Mouse (Mus musculus) right cerebral cortex, postnatal 14 days (tissue): Measurements from ENCODE around the gene Hist1h2bb.
A peak's percentile ranks its signal among the peaks of the same experiment; 100 is the strongest.

Source experiments
- DNase-seq: peaks from one replicate; pipeline ENCODE4 v3.0.0; 2022

Hist1h2bb gene

DNA sequence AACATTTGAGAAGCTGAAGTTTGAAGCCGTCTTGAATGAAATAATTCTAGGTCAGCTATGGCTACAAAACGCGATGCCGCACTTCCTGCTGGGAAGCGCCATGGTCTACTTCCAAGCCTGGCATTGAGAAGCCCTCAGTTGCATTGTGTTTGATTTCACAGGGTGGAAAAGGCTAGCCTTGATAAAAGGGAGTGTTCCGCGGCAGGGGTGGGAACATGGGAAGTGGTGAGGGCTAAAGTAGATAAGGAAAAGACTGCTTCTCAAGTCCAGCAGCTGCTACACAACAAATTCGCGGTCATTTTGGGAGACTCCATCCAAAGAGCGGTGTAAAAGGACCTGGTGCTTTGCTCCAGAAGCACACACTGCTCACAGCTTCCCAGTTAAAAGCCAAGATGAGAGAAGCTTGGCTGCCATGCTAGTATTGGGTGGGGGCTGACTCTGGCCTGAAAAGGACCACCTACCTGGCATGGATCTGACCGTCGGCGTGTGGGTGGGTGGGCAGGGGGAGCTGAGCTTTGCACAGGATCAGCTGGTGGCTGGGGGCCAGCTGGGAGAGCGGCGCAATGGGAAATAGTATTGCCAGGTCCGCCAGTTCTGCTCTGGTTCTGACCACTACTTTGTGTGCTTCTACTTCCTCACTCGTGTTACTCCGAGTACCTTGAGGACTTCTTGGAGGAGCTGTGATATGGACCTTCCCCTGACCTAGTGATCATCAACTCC lies 17.9 kb upstream of the Hist1h2bb start:
- DNase-seq = no peak

DNA sequence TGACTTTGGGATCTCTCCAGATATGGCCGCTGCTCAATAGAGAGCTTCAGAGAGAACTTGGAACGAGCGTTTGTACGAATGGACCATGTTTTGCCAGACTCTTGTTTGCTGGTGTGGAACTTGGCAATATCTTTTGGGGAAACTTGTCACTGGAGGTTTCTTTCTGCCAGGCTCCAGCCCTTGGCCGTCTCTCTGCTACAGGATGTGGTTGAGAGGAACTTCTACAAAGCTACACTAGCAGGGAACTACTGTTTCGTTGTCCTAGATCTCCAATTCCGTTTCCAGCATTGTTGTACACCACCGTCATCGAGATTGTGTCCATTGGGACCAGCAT lies 17.4 kb upstream of the Hist1h2bb start:
- DNase-seq = no peak

DNA sequence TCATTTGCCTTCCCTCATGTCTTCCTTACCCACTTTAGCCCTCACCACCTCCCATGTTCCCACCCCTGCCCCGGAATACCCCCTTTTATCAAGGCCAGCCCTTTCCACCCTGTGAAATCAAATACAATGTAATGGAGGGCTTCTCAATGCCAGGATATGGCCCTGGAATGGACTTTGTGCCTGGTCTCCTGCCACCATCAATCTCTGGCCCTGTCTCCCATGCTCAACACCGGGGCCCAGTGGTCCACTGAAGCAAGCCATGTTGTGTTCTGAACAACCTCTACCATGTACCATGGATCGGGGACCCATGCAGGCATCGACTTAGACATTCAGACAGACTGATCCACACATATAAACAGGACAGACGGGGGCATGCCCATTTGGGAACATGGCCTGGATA lies 16.8 kb upstream of the Hist1h2bb start:
- no peak for DNase-seq

DNA sequence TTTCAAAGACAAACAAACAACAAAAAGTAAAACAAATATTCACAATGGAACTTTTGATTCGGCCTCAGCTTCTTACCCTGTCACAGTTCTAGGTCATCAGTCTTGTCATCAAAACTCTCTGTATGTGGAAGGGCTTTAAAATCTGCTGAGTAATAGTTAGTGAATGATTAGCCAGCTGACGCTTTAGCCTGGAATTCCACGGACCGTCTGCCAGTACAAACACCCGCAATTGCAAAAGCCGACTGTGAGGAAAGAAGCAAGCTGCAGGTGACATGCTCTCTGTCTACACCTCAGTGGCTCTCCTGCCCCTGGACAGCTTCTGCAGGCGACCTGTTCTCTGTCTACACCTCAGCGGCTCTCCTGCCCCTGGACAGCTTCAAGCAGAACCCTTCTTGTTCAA lies 16.1 kb upstream of the Hist1h2bb start:
- no peak for DNase-seq

DNA sequence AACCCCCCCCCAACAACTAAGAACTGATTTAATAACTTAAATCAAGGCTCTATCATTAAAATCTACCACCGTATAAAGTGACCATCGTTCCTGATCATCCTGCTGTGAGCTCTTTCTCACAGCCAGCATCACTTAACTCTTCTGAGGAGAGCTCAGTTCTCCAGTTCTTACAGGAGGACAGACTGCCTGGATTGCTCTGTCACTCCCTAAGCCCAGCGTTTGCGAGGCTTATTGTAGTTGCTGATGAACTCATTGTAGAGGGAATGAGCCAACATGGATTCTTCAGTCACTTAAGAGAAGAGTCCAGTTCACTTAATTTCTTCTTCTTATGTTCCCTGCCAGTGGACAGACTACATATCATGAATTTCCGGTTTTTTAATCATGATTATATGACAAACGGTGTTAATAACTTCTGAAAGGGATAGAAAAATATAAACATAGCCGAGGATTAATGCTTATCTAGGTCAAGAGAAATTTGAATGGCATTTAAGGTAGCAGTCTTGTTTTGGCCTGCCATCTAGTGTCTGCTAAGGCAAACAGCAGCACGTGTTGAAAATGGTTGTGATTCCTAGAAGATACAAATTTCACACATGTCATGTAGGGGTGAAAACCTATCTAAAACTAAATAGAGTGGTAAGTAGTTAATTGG lies 14.3 kb upstream of the Hist1h2bb start:
- DNase-seq = no peak

DNA sequence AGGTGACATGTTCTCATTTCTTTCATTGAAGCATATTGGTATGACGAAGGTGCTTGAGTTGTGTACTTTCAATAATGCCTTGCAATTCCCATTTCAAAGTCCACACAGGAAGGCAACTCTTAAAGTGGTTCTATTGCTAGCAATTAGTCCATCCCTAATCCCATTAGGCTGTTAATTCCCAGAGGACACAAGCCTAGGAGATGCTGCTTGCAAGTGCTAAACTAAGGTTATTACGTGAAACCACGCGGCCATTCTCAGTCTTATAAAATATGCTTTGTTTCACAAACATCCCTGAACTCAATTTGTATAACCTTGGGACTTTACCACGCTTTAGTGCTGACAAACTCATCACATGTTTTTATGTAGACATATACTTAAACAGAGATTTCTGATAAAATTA lies 9.4 kb upstream of the Hist1h2bb start:
- DNase-seq = no peak

DNA sequence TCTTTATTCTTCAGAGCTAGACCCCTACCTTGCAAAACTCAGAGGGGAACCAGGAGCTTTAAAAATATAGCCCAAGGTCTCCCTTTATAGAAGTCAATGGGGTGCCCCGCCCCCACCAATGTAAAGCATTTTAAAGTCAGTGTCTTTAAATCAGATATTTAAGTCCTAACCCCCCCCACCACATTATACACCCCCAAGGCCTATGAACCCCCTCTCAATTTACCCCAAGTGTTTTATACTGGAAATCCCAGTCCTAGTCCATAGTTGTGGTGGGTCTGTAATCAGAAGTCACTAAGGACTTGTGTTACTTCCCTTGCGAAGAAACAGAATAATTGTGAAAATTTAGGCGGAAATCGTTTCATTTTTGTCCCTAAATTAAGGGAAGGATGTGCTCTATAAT lies 8.5 kb upstream of the Hist1h2bb start:
- DNase-seq = no peak

DNA sequence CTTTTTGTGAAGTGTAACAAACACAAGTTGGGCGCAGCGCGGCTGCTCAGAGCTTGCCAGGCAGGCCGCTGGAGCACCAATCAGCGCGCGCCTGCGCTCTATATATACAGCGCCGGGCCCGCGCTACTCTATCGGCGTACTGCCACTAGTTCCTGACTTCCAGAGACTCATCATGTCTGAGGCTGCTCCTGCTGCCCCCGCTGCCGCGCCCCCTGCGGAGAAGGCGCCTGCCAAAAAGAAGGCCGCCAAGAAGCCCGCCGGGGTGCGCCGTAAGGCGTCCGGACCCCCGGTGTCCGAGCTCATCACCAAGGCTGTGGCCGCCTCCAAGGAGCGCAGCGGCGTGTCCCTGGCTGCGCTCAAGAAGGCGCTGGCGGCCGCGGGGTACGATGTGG lies 7.9 kb upstream of the Hist1h2bb start, which contains the start of gene Hist1h1c:
Gene Hist1h1c (plus strand): TSS at position 132 of the 392 bp plus-strand sequence.
- DNase-seq = peak; percentile 86

DNA sequence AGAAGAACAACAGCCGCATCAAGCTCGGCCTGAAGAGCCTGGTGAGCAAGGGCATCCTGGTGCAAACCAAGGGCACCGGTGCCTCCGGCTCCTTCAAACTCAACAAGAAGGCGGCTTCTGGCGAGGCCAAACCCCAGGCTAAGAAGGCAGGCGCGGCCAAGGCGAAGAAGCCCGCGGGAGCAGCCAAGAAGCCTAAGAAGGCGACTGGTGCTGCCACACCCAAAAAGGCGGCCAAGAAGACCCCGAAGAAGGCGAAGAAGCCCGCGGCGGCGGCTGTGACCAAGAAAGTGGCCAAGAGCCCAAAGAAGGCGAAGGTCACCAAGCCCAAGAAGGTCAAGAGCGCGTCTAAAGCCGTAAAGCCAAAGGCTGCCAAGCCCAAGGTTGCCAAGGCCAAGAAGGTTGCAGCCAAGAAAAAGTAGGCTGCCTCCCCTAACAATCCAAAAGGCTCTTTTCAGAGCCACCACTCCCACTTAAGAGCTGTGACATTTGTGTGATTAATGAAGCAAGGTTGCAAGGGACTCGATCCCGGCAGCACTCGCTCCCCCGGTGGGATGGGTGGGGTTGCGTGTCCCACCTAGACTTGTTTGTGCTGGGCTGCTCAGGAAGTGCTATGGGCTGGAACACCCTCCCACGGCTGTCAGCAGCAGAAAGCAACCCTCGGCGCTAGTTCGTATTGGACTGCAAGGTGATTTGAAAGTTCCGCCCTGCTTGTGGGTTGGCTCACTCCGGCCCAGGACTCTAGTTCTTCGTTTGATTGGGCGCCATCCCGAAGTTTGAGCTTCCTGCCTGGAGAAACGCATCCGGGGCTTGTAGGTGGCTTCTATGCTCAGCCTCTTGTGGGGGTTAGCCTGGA lies 7.2 kb upstream of the Hist1h2bb start:
- peak; percentile 87 for DNase-seq

DNA sequence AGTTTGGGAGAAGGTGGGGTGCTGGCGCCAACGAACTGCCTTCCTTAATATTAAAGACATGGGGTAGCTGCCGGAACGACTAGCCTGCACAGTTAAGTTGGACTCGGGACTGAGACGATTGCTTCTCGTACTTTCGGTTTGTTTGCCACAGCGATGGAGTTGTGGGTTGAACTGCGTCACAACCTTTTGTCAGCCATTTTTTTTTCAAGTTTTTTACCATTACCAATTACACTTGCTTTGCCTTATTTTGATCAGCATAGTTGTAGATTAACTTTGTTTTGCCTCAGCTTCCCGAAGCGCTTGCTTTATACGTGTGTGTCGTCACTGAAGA lies 6.6 kb upstream of the Hist1h2bb start:
- DNase-seq = no peak

DNA sequence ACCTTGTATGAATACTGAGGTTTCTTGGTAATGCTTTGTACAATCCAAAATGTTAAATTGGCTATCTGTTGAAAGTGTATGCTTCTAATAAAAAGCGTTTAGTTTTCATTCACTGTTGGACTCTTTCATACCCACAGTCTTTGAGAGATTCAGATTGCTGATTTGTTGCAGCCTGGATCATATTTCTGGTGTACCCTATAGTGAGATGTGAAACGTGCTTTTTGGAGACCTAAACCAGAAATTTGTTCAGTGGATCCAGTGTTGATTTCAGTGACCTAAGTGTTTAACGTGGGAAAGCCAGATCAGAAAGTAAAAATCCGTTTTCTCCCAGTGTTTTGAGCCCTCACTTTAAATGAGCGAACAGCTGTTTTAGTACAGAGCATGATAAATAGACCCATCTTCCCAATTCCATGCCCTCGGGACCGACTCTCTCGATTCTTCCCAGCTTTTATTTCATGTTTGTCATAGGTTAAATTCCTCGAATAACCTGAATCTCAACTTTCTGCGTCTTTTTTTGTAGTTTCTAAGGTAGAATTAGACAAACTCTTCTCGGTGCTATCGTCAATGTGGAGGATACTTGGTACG lies 6.2 kb upstream of the Hist1h2bb start:
- DNase-seq = no peak

DNA sequence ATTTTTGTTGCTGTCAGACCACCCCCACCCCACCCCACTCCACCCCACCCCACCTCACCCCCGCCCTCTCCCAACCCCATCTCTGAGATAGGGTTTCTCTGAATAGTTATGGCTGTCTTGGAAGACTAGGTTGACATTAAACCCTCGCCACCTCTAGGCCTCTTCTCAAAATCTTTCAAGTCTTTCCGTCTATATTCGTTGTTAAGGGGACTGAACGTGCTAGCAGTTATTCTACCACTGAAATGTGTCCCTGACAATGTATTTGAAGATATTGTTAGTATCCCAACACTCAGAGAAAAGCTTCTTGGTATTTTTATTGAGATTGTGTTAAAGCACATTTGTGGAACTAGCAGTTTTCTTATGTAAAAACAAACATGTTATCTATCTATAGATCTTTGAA lies 5.6 kb upstream of the Hist1h2bb start:
- no peak for DNase-seq

DNA sequence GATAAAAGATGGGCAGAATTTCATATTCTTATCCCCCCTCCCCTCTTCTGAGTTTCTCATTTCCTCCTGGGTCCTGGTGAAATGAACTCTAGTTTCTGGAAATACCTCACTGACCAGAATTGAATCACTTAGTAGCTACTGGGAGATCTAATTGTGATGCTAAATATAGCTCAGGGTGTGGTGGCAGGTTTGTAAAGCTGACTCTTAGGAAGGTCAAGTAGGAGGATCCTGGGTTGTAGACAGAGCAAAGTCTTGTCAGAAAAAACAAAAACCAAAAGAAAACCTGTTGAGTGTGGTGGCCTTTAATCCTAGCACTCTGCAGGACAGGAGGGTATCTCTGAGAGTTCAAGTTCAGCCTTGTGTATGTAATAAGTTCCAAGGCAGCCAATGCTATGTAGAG lies 4.5 kb upstream of the Hist1h2bb start:
- no peak for DNase-seq

DNA sequence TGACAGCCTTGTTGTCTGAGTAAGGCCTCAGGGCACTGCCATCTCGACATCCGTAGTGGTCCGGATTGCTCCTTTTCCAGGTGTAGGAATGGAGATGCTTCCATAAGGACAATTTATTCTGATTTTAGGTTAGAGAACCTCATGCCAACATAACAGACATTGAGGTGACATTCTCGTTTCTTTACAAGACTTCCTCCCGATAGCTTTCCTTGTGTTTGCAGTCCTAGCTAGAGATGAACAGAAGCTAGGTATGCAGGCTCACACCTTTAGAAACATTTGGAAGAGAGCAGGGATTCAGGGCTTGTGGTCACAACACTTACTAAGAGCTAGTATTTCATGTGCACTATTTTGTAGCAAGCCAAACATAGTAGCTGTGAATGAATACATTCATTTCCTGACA lies 3.3 kb upstream of the Hist1h2bb start:
- no peak for DNase-seq

DNA sequence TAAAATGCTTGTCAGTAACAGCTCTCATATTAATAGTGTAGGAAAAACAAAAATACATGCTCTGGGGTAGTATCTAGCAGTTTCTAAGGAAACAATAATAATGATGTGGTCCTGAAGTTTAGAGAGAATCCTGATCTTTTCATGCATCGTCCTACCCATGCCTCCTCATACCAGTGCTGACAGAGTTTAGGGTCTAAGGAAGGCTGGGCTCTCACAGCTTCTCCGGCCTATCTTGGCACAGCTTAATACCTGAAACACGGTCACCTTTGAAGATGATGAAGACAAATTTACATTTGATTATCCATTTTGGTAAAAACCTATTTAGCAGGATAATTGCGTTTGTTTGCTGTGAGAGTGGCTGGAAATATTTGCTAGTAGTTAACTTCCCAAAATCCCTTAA lies 2.6 kb upstream of the Hist1h2bb start:
- no peak for DNase-seq

DNA sequence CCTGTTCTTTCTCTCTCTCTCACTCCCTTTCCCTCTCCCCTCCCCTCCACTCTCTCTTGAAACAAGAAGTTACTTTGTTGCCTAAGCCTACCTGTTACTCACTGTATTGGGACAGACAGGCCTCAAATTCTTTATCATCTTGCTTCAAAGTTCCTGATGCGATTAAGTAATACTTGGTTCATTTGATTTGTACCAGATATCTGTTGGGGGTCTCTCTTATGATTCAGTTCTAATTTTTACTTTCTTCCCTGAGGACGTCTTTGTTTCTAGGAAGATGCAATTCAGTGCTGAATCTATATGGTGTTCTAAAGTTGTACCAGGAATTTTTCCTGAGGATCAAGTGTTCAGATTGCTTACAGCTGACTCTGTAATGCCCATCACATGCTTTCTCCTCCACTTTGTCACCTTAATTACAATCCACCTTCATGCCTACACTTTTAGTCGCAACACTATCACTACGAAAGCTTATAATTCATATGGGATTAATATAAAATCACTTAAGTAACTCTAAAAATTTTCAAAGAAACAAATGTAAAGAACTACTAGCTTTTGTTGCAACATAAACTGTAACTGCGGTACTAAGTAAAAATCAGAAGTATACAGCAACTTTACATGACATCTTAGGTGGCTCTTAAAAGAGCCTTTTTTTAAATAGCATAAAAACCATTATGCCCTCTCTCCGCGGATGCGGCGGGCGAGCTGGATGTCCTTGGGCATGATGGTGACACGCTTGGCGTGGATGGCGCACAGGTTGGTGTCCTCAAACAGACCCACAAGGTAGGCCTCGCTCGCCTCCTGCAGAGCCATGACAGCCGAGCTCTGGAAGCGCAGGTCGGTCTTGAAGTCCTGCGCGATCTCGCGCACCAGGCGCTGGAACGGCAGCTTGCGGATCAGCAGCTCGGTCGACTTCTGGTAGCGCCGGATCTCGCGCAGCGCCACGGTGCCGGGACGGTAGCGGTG lies 1.8 kb upstream of the Hist1h2bb start:
- DNase-seq = no peak

DNA sequence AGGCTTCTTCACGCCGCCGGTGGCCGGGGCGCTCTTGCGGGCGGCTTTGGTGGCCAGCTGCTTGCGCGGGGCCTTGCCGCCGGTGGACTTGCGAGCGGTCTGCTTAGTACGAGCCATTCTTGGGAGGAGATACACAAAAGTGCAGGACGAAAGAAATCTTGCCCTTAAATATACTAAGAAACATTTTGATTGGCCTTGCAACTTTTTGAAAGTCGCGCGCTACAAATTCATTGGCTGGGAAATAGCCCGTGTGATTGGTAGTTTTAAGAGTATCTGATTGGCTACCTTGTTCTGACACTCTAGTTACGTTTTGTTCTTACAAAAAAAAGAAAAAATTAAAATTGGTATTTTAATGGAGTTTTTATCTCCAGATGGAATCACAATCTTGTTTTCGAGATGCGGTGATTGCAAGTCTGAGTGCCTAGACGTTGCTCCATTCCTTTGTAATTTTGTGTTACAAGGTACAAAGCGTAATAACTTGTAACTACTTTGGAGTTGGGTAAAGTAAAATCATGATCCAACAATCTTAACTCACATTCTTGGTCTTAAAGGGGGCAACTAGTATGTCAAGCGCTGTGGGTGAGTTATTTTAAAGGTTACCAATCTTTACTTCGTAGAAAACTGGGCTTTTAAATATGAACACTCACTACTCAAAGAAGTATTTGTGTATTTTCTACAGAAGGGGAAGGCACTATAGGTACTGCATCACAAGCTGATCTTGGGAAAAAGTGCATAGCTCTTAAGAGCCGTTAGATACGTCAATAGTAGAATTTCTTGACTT lies 963 bp upstream of the Hist1h2bb start, which contains the start of gene Hist1h3c:
Gene Hist1h3c (minus strand): TSS at position 222 of the 781 bp plus-strand sequence.
- DNase-seq = peak; percentile 85

DNA sequence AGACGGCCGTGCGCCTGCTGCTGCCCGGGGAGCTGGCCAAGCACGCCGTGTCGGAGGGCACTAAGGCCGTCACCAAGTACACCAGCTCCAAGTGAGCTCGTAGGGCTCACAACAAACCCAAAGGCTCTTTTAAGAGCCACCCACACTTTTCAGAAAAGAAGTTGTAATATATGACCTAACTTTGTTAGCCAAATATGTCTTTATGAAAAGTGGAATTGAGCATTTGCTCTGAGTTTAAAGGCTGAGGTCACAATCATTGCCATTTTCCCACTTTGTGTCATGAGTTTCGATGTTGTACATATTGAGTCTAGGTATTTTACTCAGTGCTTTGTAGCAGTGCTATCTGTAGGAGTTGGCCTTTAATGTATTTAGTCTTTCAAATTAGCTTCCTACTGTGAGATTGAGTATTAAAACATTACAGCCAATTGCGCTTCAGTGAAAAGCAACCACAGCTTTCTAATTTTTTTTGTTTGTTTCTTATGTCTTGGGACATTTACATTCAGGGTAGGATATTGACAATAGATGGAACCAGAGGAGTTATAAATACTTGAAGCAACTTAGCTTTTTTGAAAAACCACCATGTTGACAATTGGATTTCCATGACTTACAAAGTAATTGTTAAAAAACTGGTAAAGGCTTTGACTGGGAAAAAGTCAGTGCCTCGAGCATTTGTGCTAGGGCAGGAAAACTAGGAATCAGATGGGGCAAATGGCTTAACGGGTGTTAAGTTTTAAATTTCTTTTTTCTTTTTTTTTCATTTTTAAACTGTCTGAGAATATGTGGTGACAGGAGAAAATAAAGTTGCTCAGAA lies 752 bp downstream of the Hist1h2bb start:
- no peak for DNase-seq

DNA sequence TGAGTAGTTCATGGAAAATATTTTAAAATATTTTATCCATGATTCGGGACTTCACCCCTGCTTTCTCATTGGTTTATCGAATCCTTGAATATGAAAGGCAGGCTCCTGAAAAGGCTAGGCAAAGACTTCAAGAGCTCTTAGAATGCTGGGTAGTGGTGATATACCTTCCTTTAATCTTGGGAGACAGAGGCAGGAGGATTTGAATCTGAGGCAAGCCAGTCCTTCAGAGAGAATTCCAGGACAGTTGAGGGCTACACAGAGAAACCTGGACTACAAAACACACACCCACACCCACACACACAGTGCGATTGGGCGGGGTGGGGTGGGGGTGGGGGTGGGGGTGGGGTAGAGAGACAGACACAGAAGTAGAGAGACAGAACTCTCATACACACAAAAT lies 1.4 kb downstream of the Hist1h2bb start:
- DNase-seq = no peak

DNA sequence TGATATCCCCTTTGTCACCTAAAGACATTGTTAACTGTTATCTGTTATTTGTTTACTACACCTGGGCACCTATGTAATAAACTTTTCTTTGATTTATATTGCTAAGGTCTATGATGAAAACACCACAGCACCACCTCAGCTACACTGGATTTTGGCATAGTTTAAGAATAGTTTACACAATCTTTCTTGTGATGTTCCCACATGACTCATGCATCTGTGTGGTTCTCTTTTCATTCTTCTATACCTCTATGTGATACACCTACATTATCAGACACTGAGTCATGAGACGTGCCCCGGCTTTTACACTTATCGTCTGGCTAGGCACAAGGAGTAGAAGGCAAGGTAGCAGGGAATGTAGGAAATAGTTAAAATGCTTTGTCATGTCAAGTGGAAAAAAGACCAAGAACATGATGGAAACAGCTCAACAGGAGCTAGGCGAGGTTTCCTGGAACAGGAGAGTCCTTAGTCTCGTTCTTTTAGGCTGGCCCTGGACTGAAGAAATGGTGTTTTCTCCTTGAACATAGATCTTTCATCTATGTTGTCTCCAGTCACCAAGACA lies 3.1 kb downstream of the Hist1h2bb start:
- DNase-seq = no peak
